In genomic region chr16:35319335-35319734, GRCm38 (mm10) we compare ENCODE assay signal across 8 mouse cellular contexts. TPM values are rescaled to one million over a fixed set of nuclear protein-coding genes. Genes with fewer than 3 reads are reported as not detected.
DNase-seq lines count a peak whose midpoint lies in the region; TF ChIP-seq lines count a peak whose summit lies in the region.

No protein-coding gene starts in this region.

- peak; percentile 58; the same call in 1 of the 2 replicates for TF ChIP-seq CTCF in cerebellum, adult 2 months (IDR thresholded peaks at IDR 0.05; ENCODE audit: borderline replicate concordance, insufficient read depth, low read depth, low read length)

- WGBS in cerebellum, adult 2 months = 17% methylated on average over 4 of the region's 4 CpGs

- no peaks in the 10 kb centered on the region for H3K27me3 ChIP-seq in cerebellum, adult 2 months (ENCODE audit: control insufficient read depth, insufficient read depth, low read length)

- intact Hi-C loops in left cerebral cortex, postnatal 4 days (cut with DNase I) = loop anchor here (5.0 kb wide), 1 partner anchor 498 kb away; no protein-coding TSS in a partner anchor
- intact Hi-C loops in gastrocnemius, postnatal 14 days (cut with DNase I; ENCODE audit: low total_unique reads) = loop anchor here (2.0 kb wide), 1 partner anchor 309 kb away; no protein-coding TSS in a partner anchor

- H3K27ac ChIP-seq in cerebellum, adult 2 months (ENCODE audit: insufficient read depth, low read length) = no peak overlapping the region

- DNase-seq in cerebellum, adult 2 months = peak in 1 of 2 experiments; percentile 48
- no peak for DNase-seq in cerebellum, adult 18-20 months
- DNase-seq in left cerebral cortex, adult 11 months (ENCODE audit: low spot score) = peak; percentile 43
- no peak for DNase-seq in left cerebral cortex, postnatal 4 days
- DNase-seq in embryo, embryonic 11 days = peak; percentile 47
- peak; percentile 29 for DNase-seq in mesoderm, embryonic 11.5 days (ENCODE audit: low read depth, low spot score)
- DNase-seq in thymus, postnatal 10 days (ENCODE audit: low spot score in 2 of 2) = no peak
- DNase-seq in gastrocnemius, postnatal 14 days = no peak

- no peak overlapping the region for H3K4me3 ChIP-seq in cerebellum, adult 2 months (replicated peaks; ENCODE audit: insufficient read depth, low read depth, low read length)

- H3K4me1 ChIP-seq in cerebellum, adult 2 months (ENCODE audit: control insufficient read depth, insufficient read depth, low read length) = no peaks in the 10 kb centered on the region

- TF ChIP-seq POLR2A in cerebellum, adult 2 months (IDR thresholded peaks at IDR 0.05; ENCODE audit: borderline replicate concordance, insufficient read depth, low read length) = no peak

RNA-seq across cellular contexts. Expression of gene Sec22a, which starts 44.4 kb away (rescaled TPM):
- polyA plus RNA-seq in cerebellum, adult 2 months (2012; rRNA removed) = 22.4 and 26.1 TPM in 2 replicates
- total RNA-seq in left cerebral cortex, postnatal 4 days (2021) = 10 to 100 TPM; 23.3 to 23.5 TPM
- total RNA-seq in gastrocnemius, postnatal 14 days (2021) = 1 to 10 TPM; 6.2 to 6.9 TPM

Comparison
In these comparisons a context has a peak if more than half of its experiments do, and no peak if none do; other contexts are left out.
1. DNase-seq: peak in left cerebral cortex, adult 11 months (single experiment), embryo, embryonic 11 days (single experiment) and mesoderm, embryonic 11.5 days (single experiment); none in cerebellum, adult 18-20 months (0 of 2), left cerebral cortex, postnatal 4 days (single experiment), thymus, postnatal 10 days (0 of 2) and gastrocnemius, postnatal 14 days (single experiment).